Mouse (Mus musculus) midbrain, embryonic 16.5 days (tissue): ENCODE results near the gene Fam69a. TPM values are rescaled to one million over a fixed set of nuclear protein-coding genes. Genes with fewer than 3 reads are reported as not detected.
"Not testable (repeated sequence)": the region's sequence is repeated elsewhere in the genome, so short reads cannot be mapped to it uniquely, and the experiment has no call there.

Source experiments
- ATAC-seq: fragments of 200-750 bp; cut with Nextera tagmentation; 2 replicates; pipeline ENCODE4 v1.8.0; 2017; ENCODE audit warnings: moderate TSS enrichment
- H3K27ac ChIP-seq: fragments of 300-500 bp; sonication (generic); 2 replicates; pipeline ENCODE4 v1.5.1; 2014; ENCODE audit warnings: mild to moderate bottlenecking, low read length, mixed read lengths
- H3K27me3 ChIP-seq: fragments of 300-500 bp; sonication (generic); 2 replicates; pipeline ENCODE4 v1.6.1; 2014; ENCODE audit warnings: low read depth, low read length, mixed read lengths; ENCODE audit not compliant: control insufficient read depth, insufficient read depth
- H3K36me3 ChIP-seq: fragments of 300-500 bp; sonication (generic); 2 replicates; pipeline ENCODE4 v1.6.1; 2014; ENCODE audit warnings: mild to moderate bottlenecking, low read length, moderate library complexity, mixed read lengths; ENCODE audit not compliant: control insufficient read depth, insufficient read depth
- H3K4me1 ChIP-seq: fragments of 300-500 bp; sonication (generic); 2 replicates; pipeline ENCODE4 v1.6.1; 2014; ENCODE audit warnings: mild to moderate bottlenecking, low read length, mixed read lengths; ENCODE audit not compliant: control insufficient read depth, insufficient read depth
- H3K4me2 ChIP-seq: fragments of 300-500 bp; sonication (generic); 2 replicates; pipeline ENCODE4 v1.6.1; 2014; ENCODE audit warnings: mild to moderate bottlenecking, low read length, mixed read lengths
- H3K4me3 ChIP-seq: fragments of 300-500 bp; sonication (generic); 2 replicates; pipeline ENCODE4 v1.5.1; 2014; ENCODE audit warnings: low read depth, mild to moderate bottlenecking, low read length, moderate library complexity, mixed read lengths
- H3K9ac ChIP-seq: fragments of 300-500 bp; sonication (generic); 2 replicates; pipeline ENCODE4 v1.6.1; 2014; ENCODE audit warnings: low read depth, low read length, mixed read lengths
- H3K9me3 ChIP-seq: fragments of 300-500 bp; sonication (generic); replicated peaks from 2 replicates; pipeline ENCODE4 v1.6.1; 2014; ENCODE audit warnings: mild to moderate bottlenecking, low read length, mixed read lengths; ENCODE audit not compliant: control insufficient read depth, poor library complexity, severe bottlenecking
- WGBS: fragments of 180-500 bp; shearing (Covaris S2); extraction: QIAGEN DNeasy Blood & Tissue Kit; methylation state at CpG from one replicate; pipeline ENCODE4 v1.1.7; 2014; 5-methylcytosine and 5-hydroxymethylcytosine counted together
- polyA plus RNA-seq: library from polyadenylated mRNA; unstranded; fragments of >200 nt; fragmentation: Nextera tagmentation; extraction: Ambion mirVana; gene quantifications from 2 replicates; pipeline ENCODE4 v1.2.1, GENCODE M21; 2015

Fam69a gene
- 57.9 and 67.8 TPM in 2 replicates for polyA plus RNA-seq

GRCm38 (mm10) chr5:107986967-107987834, at the start of gene Fam69a:
Gene Fam69a, minus strand, starts transcription at chr5:107987085.
- WGBS, result under 1% methylated on average over 38 of the region's 91 CpGs
- ATAC-seq, result peak; percentile 92

GRCm38 (mm10) chr5:108035523-108035922, 48.6 kb upstream of the Fam69a start:
- ATAC-seq, result no peak
- Histone ChIP-seq H3K9ac (no peak overlapping the region), H3K9me3 (no peaks in the 10 kb centered on the region), H3K4me2 (no peak overlapping the region), H3K36me3 (no peaks in the 10 kb centered on the region), H3K27me3 (no peaks in the 10 kb centered on the region), H3K4me1 (no peaks in the 10 kb centered on the region), H3K27ac (no peak overlapping the region), H3K4me3 (no peak overlapping the region)
- WGBS, result 43% methylated on average over 2 of the region's 2 CpGs

More at GRCm38 (mm10) chr5:107986967-107987834, at the start of gene Fam69a:
- Histone ChIP-seq H3K4me1 (peaks cover 18% of the 10 kb centered on the region), H3K9ac (peak within 1 kb of the TSS; percentile 96), H3K4me3 (peak within 1 kb of the TSS; percentile 88), H3K4me2 (peak within 1 kb of the TSS; percentile 58), H3K27ac (peak within 1 kb of the TSS; percentile 97), H3K36me3 (no peaks in the 10 kb centered on the region), H3K27me3 (no peaks in the 10 kb centered on the region), H3K9me3 (no peaks in the 10 kb centered on the region)

- H3K4me3 ChIP-seq, result no peak overlapping the region
- no peak overlapping the region for H3K9ac ChIP-seq
- H3K27ac ChIP-seq, result no peak overlapping the region
- 35% methylated on average over 3 of the region's 4 CpGs for WGBS
- H3K4me1 ChIP-seq, result no peaks in the 10 kb centered on the region
- no peaks in the 10 kb centered on the region for H3K9me3 ChIP-seq
- H3K27me3 ChIP-seq, result no peaks in the 10 kb centered on the region
- ATAC-seq, result peak; percentile 28; the same call in 1 of the 2 replicates
- no peak overlapping the region for H3K4me2 ChIP-seq
- no peaks in the 10 kb centered on the region for H3K36me3 ChIP-seq
Observed at GRCm38 (mm10) chr5:108034194-108034593, 47.3 kb upstream of the Fam69a start.

- H3K4me2 ChIP-seq, result no peak overlapping the region
- H3K4me3 ChIP-seq, result no peak overlapping the region
- H3K4me1 ChIP-seq, result no peaks in the 10 kb centered on the region
- ATAC-seq, result no peak
- no peaks in the 10 kb centered on the region for H3K36me3 ChIP-seq
- no peaks in the 10 kb centered on the region for H3K27me3 ChIP-seq
- 90% methylated on average over 4 of the region's 4 CpGs for WGBS
- H3K27ac ChIP-seq, result no peak overlapping the region
- H3K9me3 ChIP-seq, result no peaks in the 10 kb centered on the region
- no peak overlapping the region for H3K9ac ChIP-seq
Observed at GRCm38 (mm10) chr5:108031267-108031666, 44.4 kb upstream of the Fam69a start.

GRCm38 (mm10) chr5:108029968-108030367, 43.1 kb upstream of the Fam69a start:
- WGBS, result 80% methylated on average over 2 of the region's 2 CpGs
- H3K9me3 ChIP-seq, result no peaks in the 10 kb centered on the region
- no peaks in the 10 kb centered on the region for H3K36me3 ChIP-seq
- no peaks in the 10 kb centered on the region for H3K4me1 ChIP-seq
- no peak overlapping the region for H3K4me2 ChIP-seq
- ATAC-seq, result no peak
- H3K9ac ChIP-seq, result no peak overlapping the region
- H3K27ac ChIP-seq, result no peak overlapping the region
- no peak overlapping the region for H3K4me3 ChIP-seq
- no peaks in the 10 kb centered on the region for H3K27me3 ChIP-seq

GRCm38 (mm10) chr5:108028797-108029536, 42.1 kb upstream of the Fam69a start:
- ATAC-seq, H3K4me2 ChIP-seq, H3K4me1 ChIP-seq, H3K27me3 ChIP-seq, H3K36me3 ChIP-seq, H3K27ac ChIP-seq, H3K4me3 ChIP-seq, H3K9ac ChIP-seq, H3K9me3 ChIP-seq: not testable (repeated sequence)
- WGBS, result 92% methylated on average over 7 of the region's 7 CpGs

GRCm38 (mm10) chr5:108028230-108028629, 41.3 kb upstream of the Fam69a start:
- 99% methylated on average over 4 of the region's 4 CpGs for WGBS
- no peaks in the 10 kb centered on the region for H3K27me3 ChIP-seq
- H3K27ac ChIP-seq, result no peak overlapping the region
- no peak overlapping the region for H3K4me2 ChIP-seq
- H3K9ac ChIP-seq, result no peak overlapping the region
- H3K4me1 ChIP-seq, result no peaks in the 10 kb centered on the region
- H3K4me3 ChIP-seq, result no peak overlapping the region
- no peaks in the 10 kb centered on the region for H3K9me3 ChIP-seq
- ATAC-seq, result no peak
- H3K36me3 ChIP-seq, result no peaks in the 10 kb centered on the region

- Histone ChIP-seq H3K4me2 (no peak overlapping the region), H3K9me3 (no peaks in the 10 kb centered on the region), H3K4me3 (no peak overlapping the region), H3K4me1 (no peaks in the 10 kb centered on the region), H3K27me3 (no peaks in the 10 kb centered on the region), H3K9ac (no peak overlapping the region), H3K36me3 (no peaks in the 10 kb centered on the region), H3K27ac (no peak overlapping the region)
- WGBS, result 75% methylated on average over 3 of the region's 3 CpGs
- ATAC-seq, result no peak
Observed at GRCm38 (mm10) chr5:108021346-108021745, 34.5 kb upstream of the Fam69a start.

GRCm38 (mm10) chr5:108019367-108019766, 32.5 kb upstream of the Fam69a start:
- H3K4me3 ChIP-seq, result no peak overlapping the region
- H3K9me3 ChIP-seq, result no peaks in the 10 kb centered on the region
- no peak overlapping the region for H3K27ac ChIP-seq
- H3K9ac ChIP-seq, result no peak overlapping the region
- H3K4me1 ChIP-seq, result no peaks in the 10 kb centered on the region
- 20% methylated on average over 2 of the region's 2 CpGs for WGBS
- no peaks in the 10 kb centered on the region for H3K27me3 ChIP-seq
- H3K4me2 ChIP-seq, result no peak overlapping the region
- ATAC-seq, result no peak
- no peaks in the 10 kb centered on the region for H3K36me3 ChIP-seq
